Mouse (Mus musculus) brown adipose tissue, adult 24 weeks (tissue): ENCODE data around the gene Slc9b1. TPM values are rescaled to one million over a fixed set of nuclear protein-coding genes. Genes with fewer than 3 reads are reported as not detected.

Experiments used
- H3K27ac ChIP-seq: fragments of 200-500 bp; replicated peaks from 2 replicates; pipeline ENCODE4 v1.5.1; 2012; ENCODE audit warnings: low read depth, mild to moderate bottlenecking, low read length
- H3K4me1 ChIP-seq: fragments of 200-500 bp; 2 replicates; pipeline ENCODE4 v1.6.1; 2012; ENCODE audit warnings: low read length, mixed read lengths; ENCODE audit not compliant: control insufficient read depth, insufficient read depth, insufficient read length
- H3K4me3 ChIP-seq: fragments of 200-500 bp; 2 replicates; pipeline ENCODE4 v1.5.1; 2012; ENCODE audit warnings: low read depth, mild to moderate bottlenecking, low read length, moderate library complexity; ENCODE audit not compliant: insufficient read depth
- polyA plus RNA-seq: library from polyadenylated mRNA; stranded (reverse); fragments of >200 nt; gene quantifications from 2 replicates; pipeline ENCODE4 v1.2.4, GENCODE M21; 2012; ENCODE audit not compliant: missing spikeins, insufficient read depth, insufficient read length

Gene Slc9b1
- polyA plus RNA-seq, 1 experiment: not detected

DNA sequence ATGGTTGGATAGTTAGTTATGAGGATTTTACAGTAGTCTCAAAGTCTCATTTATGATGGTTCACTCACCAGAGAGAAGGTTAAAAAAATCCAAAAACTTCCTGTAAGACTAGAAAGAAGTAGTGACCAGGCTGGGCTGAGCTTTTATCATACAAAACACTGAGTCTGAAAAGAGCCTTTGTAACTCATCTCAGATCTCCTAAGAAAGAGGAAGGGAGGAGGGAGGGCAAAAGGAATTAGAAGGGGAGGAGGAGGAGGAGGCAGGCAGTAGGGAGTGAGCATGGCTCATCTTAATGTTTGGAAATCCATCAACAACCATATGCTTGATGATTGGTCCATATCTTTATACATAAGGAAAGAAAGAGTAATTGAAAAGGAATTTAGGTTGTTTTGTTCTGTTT, 15.1 kb upstream of the Slc9b1 start:
- Histone ChIP-seq H3K4me3 (no peak overlapping the region), H3K4me1 (no peaks in the 10 kb centered on the region), H3K27ac (no peak overlapping the region)

- no peak overlapping the region for H3K27ac ChIP-seq
These were observed 14.1 kb upstream of the Slc9b1 start for GRCm38 (mm10) chr3:135333763-135334162.

GRCm38 (mm10) chr3:135349022-135349421, 1.2 kb downstream of the Slc9b1 start:
- Histone ChIP-seq H3K4me3 (no peak overlapping the region), H3K27ac (no peak overlapping the region), H3K4me1 (no peaks in the 10 kb centered on the region)

More at GRCm38 (mm10) chr3:135333763-135334162, 14.1 kb upstream of the Slc9b1 start:
- H3K4me1 ChIP-seq: no peaks in the 10 kb centered on the region
- no peak overlapping the region for H3K4me3 ChIP-seq

GRCm38 (mm10) chr3:135351857-135352256, 4.0 kb downstream of the Slc9b1 start:
- Histone ChIP-seq H3K27ac (no peak overlapping the region), H3K4me3 (no peak overlapping the region), H3K4me1 (no peaks in the 10 kb centered on the region)

DNA sequence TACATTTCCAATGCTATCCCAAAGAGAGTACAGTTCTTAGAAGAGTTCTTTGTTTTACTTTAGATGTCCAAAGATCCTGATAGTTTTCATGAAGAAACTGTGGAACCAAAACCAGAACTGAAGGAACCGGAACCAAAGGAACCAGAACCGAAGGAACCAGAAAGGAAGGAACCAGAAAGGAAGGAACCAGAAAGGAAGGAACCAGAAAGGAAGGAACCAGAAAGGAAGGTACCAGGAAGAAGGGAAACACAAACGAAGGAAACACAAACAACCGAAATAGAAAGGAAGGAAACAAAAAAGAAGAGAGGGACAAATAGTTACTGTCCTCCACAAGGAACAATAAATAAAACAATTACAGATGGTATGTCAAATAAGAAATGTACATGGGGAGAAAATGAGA, 9.6 kb downstream of the Slc9b1 start:
- Histone ChIP-seq H3K4me3 (no peak overlapping the region), H3K4me1 (no peaks in the 10 kb centered on the region), H3K27ac (no peak overlapping the region)

DNA sequence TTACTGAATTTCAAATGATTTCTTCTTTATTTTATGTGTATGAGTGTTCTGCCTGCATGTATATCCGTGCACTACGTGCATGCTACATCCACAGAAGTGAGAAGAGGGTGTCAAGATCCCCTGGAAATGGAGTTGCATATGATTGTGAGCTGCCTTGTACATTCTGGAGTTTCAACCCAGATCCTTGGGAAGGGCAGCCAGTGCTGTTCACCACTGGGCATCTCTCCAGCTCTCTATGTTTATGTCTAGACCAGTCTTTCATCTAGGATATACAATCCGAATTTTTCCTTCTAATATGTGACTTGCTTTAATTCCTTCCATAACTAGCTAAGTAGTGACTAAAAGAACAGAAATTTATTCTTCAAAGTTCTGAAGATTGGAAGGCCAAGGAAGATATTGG, 28.0 kb downstream of the Slc9b1 start:
- no peak overlapping the region for H3K4me3 ChIP-seq
- no peaks in the 10 kb centered on the region for H3K4me1 ChIP-seq
- no peak overlapping the region for H3K27ac ChIP-seq

DNA sequence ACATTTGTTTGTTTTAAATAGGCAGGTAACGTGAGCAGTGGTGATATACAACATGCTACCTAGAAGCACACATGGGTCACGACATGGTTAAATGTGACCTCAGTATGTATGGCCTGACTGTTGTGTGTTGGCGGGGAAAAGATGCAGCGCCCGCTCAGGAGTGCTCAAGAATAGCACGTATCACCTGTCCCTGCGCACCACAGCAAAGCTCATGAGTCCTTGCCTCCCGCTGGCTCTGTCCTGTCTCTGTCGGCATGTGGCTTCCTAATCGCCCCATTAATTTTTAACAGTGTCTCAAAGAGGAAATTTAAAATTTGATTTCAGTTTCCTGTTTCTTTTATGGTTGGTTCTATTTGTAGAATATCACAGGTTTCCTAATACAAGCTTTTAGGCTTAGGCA, 29.6 kb downstream of the Slc9b1 start:
- no peak overlapping the region for H3K4me3 ChIP-seq
- H3K27ac ChIP-seq: no peak overlapping the region
- H3K4me1 ChIP-seq: no peaks in the 10 kb centered on the region

- no peak overlapping the region for H3K4me3 ChIP-seq
- H3K27ac ChIP-seq: no peak overlapping the region
- no peaks in the 10 kb centered on the region for H3K4me1 ChIP-seq
These were observed 32.0 kb downstream of the Slc9b1 start for GRCm38 (mm10) chr3:135379868-135380267.

DNA sequence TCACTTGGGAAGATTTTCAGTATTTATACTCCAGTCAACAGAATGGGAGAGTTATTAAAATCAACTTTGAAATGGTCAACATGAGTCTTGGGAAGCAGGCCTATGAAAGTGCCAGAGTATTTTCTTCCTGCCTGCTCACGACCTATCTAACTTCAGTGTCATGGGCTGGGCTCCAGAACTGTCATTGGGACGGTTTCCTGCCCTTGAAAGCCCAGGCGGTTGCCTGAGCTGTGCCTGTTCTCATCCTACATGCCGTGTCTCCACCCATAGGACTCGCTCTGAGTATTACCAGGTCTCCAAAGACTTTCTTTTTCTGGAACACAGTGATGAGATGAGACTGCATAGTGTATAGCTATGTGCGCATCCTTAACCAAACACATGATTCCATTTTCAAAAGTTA, 45.4 kb downstream of the Slc9b1 start:
- no peak overlapping the region for H3K27ac ChIP-seq
- H3K4me3 ChIP-seq: no peak overlapping the region
- peaks cover 2% of the 10 kb centered on the region; the same call in 1 of the 2 replicates for H3K4me1 ChIP-seq

- no peak overlapping the region for H3K4me3 ChIP-seq
- peaks cover 2% of the 10 kb centered on the region; the same call in 1 of the 2 replicates for H3K4me1 ChIP-seq
- H3K27ac ChIP-seq: no peak overlapping the region
These were observed 47.3 kb downstream of the Slc9b1 start for GRCm38 (mm10) chr3:135395085-135395484.

DNA sequence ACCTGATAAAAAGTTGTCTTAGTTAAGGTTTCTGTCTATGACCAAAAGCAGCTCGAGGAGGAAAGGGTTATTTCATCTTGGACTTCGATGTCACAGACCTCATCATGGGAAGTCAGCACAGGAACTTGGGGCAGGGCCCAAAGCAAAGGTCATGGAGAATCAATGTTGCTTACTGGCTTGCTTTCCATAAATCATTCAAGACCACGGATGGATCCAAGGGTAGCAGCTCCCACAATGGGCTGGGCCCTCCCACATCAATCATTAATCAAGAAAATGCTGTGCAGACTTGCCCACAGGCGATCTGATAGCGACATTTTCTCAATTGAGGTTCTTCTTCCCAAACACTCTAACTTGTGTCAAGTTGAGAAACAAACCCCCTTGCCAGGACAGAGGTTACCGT, 48.3 kb downstream of the Slc9b1 start:
- peaks cover 2% of the 10 kb centered on the region; the same call in 1 of the 2 replicates for H3K4me1 ChIP-seq
- no peak overlapping the region for H3K27ac ChIP-seq
- H3K4me3 ChIP-seq: no peak overlapping the region

GRCm38 (mm10) chr3:135397112-135397511, 49.3 kb downstream of the Slc9b1 start:
- peaks cover 2% of the 10 kb centered on the region; the same call in 1 of the 2 replicates for H3K4me1 ChIP-seq
- no peak overlapping the region for H3K4me3 ChIP-seq
- no peak overlapping the region for H3K27ac ChIP-seq

DNA sequence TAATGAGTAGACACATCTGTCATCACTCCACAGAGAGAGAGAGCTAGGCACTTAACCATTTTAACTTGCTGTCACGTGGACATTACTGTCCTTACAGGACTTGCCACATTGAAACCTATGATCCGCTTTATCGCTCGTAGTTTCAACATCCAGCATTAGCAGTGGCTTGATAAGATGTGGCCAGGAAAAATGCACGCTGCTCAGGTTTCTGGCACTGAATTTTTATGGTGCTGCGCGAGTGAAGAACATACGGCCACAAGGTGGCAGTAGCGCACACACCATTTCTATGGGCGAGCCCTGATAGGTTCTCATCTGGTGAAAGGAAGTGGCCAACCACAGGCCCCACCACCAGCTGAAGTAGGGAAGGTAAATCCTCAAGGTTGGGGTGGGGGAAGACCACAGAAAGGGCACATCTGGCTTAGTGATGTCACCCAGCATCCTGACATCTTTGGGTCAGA, 54.4 kb downstream of the Slc9b1 start:
- Histone ChIP-seq H3K4me1 (no peaks in the 10 kb centered on the region), H3K4me3 (no peak overlapping the region), H3K27ac (no peak overlapping the region)

- Histone ChIP-seq H3K27ac (no peak overlapping the region), H3K4me3 (no peak overlapping the region), H3K4me1 (no peaks in the 10 kb centered on the region)
These were observed 55.4 kb downstream of the Slc9b1 start for GRCm38 (mm10) chr3:135403211-135403610.

DNA sequence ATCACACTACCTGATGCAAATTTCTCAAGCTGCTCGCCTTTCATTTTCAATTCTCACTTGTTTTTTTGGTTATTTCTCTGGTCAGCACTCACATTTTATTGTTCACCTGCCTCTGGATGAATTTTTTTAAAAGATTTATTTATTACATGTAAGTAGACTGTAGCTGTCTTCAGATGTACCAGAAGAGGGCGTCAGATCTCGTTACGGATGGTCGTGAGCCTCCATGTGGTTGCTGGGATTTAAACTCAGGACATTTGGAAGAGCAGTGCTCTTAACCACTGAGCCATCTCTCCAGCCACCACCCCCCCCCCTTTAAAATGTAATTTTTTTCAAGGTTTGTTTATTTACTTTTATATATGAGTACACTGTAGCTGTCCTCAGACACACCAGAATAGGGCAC, 56.0 kb downstream of the Slc9b1 start:
- Histone ChIP-seq H3K27ac (no peak overlapping the region), H3K4me1 (no peaks in the 10 kb centered on the region), H3K4me3 (no peak overlapping the region)

GRCm38 (mm10) chr3:135404599-135404998, 56.8 kb downstream of the Slc9b1 start:
- H3K4me1 ChIP-seq: no peaks in the 10 kb centered on the region
- H3K27ac ChIP-seq: no peak overlapping the region
- H3K4me3 ChIP-seq: no peak overlapping the region

GRCm38 (mm10) chr3:135407351-135407750, 59.5 kb downstream of the Slc9b1 start:
- no peak overlapping the region for H3K4me3 ChIP-seq
- no peak overlapping the region for H3K27ac ChIP-seq
- H3K4me1 ChIP-seq: no peaks in the 10 kb centered on the region
